Mouse (Mus musculus) layer of hippocampus, postnatal 10 days (tissue): Measurements from ENCODE around the gene 1810013L24Rik. TPM values are rescaled to one million over a fixed set of nuclear protein-coding genes. Genes with fewer than 3 reads are reported as not detected.

Experiments used
- DNase-seq, 2 experiments: peaks; one replicate each; pipeline ENCODE4 v3.0.0; 2021; ENCODE audit warnings: low spot score in 2 of 2
- long read RNA-seq: library from polyadenylated mRNA; stranded (forward); transcript quantifications from one replicate; pipeline ENCODE4 v2.0.0, GENCODE M21; 2023
- total RNA-seq, 2 experiments: library from RNA; stranded (reverse); gene quantifications; 2 replicates each; pipeline ENCODE4 v1.2.3; 2021

1810013L24Rik gene
- total RNA-seq = 100 to 1,000 TPM; 119 to 135 TPM
- long read RNA-seq, full-length matches to known transcripts = 6 of 18 reads
- long read RNA-seq, partial matches to known transcripts = 9 of 18 reads
- long read RNA-seq, other reads (novel, unspliced or antisense) = 3 of 18 reads

DNA sequence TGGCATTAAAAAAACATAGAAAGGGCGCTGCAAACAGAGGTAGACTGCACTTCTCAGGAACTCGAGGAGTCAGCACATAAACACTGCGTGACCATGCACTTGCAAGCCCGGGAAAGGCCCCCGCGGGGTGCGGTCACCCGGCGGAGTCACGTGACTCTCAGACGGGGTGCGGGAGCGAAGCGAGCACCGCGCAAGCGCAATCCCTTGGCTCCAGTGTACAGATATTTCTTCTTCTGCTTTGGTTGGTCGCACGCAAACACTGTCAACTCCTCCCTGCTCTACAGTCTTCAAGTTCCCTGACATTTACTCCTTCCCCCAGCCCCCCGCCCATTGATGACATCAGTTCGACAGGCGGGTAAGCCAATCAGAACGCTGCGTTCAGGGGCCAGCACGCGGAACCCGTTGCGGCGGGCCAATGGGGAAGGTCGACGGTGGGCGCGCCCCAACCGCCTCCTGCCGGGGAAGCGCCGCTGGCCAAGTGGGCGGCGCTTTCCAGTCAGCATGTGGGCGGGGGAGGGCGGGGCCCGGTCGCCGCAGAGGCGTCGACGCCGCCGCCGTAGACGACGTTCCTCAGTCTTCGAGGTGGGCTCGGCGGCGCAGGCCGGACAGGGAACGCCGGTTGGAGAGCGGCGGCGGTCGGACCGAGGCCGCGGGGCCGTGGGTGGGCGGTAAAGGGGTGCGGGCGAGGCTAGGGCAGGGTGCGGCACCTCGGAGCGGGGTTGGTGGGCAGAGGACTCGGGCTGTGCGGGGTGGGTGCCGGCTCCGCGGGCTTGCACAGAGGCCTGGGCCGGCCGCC, at the start of gene 1810013L24Rik:
1810013L24Rik (plus strand) TSS at position 537 of the 796 bp plus-strand sequence.
- peak; percentile 95 to 97 for DNase-seq

DNA sequence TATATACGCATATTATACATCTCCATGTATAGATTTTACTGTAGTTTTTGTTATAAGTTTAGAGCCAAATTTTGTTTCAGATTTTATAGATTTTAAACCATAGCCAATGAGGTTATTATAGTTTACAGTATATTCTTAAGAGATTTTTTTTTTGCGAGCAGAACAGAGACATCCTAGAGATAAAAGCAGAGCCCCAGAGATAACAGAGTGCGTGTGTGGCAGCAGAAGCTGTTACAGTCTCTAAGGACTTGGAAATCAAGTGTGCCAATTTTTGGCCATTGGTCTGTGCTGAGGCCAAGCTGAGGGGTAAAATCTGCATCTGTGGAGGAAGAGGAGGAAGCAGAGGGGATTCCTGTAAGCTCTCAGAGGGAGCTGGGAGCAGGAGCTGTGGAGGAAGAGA, 49.7 kb upstream of the 1810013L24Rik start:
- DNase-seq = no peak

- DNase-seq = no peak
Measured at GRCm38 (mm10) chr16:8781191-8781590, 48.7 kb upstream of the 1810013L24Rik start.

DNA sequence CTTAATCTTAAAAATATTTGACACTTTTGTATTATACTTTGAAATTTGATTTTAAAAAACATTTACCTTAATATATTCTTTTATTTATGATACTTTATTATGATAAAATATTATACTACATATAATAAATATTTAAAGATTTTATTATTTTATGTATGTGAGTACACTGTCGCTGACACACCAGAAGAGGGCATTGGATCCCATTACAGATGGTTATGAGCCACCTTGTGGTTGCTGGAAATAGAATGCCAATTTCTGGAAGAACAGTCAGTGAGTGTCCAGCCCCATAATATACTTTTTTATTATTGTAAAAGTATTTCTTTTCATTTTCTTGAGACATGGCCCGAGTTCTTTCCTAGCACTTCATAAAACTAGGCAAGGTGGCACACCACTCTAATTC, 48.2 kb upstream of the 1810013L24Rik start:
- no peak for DNase-seq

GRCm38 (mm10) chr16:8783198-8783913, 46.5 kb upstream of the 1810013L24Rik start:
- DNase-seq = no peak

- no peak for DNase-seq
Measured at GRCm38 (mm10) chr16:8784753-8785152, 45.1 kb upstream of the 1810013L24Rik start.

DNA sequence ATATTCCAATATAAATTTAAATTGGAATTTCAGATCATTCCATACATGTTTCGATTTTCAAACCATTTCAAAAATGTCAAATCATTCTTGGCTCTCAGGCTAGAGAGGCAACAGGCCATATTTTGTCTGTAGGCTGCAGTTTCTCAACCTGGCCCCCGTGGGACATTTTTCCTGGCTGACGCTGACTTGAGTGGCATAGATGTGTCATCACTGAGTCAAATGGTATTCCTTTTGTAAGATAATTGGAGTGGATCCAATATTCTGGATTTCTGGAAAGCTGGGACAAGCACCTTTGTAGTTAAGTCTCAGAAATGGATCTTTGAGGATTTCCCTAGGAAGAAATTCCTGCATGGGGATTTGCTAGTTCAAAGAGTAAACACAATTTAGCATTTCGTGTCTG, 39.0 kb upstream of the 1810013L24Rik start:
- no peak for DNase-seq

- DNase-seq = no peak
Measured at GRCm38 (mm10) chr16:8791949-8792557, 37.8 kb upstream of the 1810013L24Rik start, which contains the start of gene Usp7. Usp7 (minus strand) TSS chr16:8792308.

GRCm38 (mm10) chr16:8794952-8795351, 34.9 kb upstream of the 1810013L24Rik start:
- DNase-seq = no peak

DNA sequence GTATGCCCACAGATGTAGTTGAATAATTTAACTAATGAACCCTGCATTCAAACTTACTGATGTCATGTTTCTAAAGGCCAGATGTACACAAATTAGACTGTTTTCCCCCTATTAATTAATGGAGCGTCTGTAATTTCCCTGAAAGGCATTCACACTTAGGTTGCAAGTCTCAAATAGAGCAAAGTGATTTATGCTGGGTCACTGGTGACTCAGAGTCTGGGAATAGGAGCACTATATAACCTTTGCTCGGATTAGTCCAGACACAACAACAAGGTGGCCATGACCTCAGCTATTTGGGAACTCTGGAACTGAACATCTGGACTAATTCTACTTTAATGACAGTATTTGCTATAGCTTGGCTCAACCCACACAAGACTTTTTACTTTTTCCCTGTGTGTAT, 34.0 kb upstream of the 1810013L24Rik start:
- no peak for DNase-seq

DNA sequence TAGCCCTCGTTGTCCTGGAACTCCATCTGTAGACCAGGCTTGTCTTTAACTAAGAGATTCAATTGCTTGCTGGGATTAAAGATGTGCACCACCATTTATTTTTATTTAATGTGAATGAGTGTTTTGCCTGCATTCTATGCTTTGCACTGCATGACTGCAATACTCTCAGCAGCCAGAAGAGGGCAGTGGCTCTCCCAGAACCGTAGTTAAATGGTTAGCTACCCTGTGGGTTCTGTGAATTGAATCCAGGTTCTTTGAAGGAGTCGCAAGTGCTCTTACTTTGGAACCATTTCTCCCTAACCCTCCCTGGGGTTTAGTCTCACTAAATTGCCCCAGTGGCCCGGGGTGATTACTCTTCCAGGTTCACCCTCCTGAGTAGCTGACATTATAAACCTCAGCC, 23.2 kb upstream of the 1810013L24Rik start:
- no peak for DNase-seq

GRCm38 (mm10) chr16:8810399-8811127, 19.3 kb upstream of the 1810013L24Rik start:
- DNase-seq = no peak

- no peak for DNase-seq
Measured at GRCm38 (mm10) chr16:8817872-8818271, 12.0 kb upstream of the 1810013L24Rik start.

- no peak for DNase-seq
Measured at GRCm38 (mm10) chr16:8821429-8821828, 8.5 kb upstream of the 1810013L24Rik start.

GRCm38 (mm10) chr16:8822586-8822985, 7.3 kb upstream of the 1810013L24Rik start:
- DNase-seq = no peak

GRCm38 (mm10) chr16:8823661-8824060, 6.2 kb upstream of the 1810013L24Rik start:
- no peak for DNase-seq

DNA sequence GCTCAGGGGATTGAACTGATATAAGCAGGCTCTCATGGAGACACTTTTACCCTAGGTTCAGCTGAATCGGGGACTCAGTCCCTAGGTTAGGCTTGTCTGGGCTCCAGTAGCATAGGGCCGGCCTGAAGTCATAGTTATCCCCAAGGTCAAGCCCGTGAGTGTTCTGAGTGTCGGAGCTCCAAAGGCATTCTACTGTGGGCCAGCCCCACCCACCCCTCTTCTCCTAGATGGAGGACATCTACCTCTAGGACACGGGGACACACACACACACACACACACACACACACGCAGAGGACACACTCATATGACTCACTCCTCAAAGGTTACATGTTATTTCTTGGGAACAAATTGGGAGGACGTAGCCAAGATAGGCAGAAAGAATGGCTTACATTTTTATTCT, 2.5 kb upstream of the 1810013L24Rik start:
- no peak for DNase-seq

DNA sequence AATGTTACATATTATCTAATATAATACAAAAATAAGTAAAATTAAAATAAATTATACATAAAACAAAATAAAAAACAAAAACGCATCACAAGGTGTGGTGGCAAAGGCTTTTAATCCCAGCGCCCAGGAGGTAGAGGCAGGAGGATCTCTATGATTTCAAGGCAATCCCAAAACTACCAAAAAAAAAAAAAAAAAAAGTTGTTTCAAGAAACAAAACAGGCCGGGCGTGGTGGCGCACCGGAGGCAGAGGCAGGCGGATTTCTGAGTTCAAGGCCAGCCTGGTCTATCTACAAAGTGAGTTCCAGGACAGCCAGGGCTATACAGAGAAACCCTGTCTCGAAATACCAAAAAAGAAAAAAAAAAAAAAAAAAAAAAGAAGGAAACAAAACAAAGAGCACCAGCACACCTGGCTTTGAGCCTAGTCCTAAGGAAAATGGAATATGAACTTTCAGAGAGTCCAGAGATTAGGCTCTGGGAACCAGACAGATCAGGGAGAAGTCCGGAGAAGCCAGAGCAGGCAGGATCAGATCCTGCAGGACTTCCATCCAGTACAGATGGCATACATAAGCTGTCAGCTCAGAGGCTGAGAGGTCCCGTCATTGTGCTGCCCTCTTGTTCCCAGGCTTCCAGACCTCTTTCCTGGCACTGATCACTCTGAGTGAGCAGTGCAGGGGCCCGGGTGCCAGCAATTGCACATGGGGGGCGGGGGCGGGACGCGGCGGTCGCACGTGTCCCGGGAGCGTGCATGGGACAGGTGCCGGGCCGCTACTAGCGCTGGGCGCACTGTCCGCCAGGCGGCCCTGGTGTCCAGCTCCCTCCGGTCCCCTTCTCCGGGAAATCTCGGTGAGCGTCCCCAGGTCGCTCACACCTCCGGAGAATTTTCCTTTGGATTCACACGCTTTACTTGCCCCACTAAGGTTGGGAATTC, 1.0 kb upstream of the 1810013L24Rik start:
- no peak for DNase-seq

DNA sequence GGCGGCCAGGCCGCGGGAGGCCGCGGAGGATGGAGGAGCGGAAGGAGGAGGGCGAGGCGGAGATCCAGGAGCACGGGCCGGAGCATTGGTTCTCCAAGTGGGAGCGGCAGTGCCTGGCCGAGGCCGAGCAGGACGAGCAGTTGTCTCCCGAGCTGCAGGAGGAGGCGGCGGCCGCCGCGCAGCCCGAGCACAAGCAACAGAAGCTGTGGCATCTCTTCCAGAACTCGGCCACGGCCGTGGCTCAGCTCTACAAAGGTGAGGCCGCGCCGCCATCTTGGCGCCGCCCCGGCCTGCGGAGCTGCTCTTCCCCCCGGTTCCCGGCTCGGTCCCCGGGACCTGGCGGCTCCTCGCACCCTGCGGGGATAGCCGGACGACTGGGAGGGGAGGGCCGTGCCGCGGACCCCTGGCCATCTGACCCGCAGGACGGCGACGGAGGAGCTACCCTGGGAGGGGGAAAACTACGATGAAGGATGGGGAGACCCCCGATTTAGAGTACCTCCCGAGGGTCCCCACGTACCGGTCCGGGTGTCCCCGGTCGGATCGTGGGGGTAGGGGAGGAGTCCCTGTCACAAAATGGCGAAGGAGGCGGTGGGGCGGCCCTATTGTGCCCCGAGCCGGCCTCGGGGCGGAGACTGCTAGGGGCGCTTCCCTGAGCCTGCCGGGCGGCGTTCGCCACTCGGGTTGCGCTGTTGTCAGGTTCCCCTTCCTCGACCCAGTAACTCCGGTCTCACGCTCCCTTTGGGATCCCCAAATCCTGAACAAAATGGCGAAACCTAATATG, 721 bp downstream of the 1810013L24Rik start:
- DNase-seq = peak; percentile 66 to 75
